Mouse (Mus musculus): ENCODE measurements around the gene Kctd4.
"Not testable (repeated sequence)": the region's sequence is repeated elsewhere in the genome, so short reads cannot be mapped to it uniquely, and the experiment has no call there.

Gene Kctd4

DNA sequence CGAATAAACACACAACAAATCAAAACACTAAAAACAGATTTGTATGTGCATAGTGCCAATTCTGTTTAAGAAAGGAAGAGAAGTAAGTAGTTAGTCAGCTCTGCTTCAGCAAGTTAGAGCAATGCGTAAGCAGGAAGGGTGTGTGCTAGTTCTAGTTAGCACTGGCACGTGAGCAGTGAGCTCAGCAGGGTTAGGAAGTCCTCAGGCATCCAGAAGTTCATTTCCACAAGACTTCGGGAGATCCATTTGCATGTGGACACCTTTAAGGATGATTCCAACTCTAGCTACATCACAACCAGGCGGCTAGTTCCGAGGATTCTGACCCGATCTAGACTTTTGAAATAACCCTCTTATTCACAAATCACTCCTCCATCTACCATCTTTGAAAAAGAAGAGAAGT lies at the start of gene Kctd4:
Gene Kctd4 (plus strand): TSS at position 244 of the 400 bp plus-strand sequence.
- DNase-seq (ENCODE audit: low read depth, low spot score): peak; percentile 56

DNA sequence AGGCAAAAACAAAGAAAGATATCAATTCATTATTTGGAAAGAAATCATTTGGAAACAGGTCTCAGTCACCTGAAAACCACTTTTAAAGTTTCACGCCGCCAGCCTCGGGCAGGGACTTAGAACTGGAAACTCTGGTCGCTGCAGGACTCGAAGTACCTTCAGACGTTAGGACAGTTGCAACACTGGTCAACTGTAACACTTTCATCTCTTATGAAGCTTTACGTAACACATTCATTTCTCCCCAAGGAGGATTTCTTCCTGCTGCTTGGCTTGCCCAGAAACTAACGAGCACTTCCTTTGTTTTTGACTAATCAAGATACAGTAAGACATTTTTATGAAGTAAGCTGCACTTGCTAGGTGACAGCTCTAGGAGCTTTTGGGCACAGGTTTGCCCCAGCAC lies 47.9 kb upstream of the Kctd4 start:
- DNase-seq (ENCODE audit: low read depth, low spot score): no peak

DNA sequence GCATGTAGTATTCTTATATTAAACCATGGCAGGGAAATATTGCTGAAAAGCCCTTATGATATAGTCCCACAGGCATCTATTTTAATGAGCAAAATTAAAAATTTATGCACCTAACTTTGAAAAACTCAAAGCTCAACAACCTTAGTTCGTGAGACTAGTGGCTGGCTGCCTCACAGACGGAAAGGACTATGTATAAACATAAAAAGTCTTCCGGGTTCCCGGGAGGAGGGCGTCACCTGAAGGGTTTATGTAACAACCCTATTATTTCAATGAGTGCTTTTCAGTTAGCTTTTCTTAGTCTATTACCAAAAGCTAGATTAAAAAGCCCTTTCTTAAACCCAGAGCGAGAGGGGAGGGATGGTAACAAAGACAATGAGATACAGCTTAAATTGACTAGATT lies 42.8 kb upstream of the Kctd4 start:
- DNase-seq (ENCODE audit: low read depth, low spot score): no peak

DNA sequence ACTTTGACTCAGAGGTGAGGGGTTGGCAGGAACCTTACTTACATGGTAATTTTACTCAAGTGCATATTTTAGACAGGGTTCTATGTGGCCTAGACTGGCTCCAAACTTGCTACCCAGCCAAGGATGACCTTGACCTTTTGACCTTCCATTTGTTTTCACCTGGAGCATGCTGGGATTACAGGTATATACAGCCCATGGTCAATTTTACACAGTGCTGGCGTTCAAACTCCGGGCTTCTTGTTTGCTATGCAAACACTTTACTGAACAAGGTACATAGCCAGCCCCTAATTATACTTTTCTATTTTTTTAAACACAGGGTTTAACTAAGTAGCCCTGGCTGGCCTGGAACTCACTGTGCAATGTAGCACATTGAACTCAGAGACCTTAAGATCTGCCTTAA lies 42.1 kb upstream of the Kctd4 start:
- DNase-seq (ENCODE audit: low read depth, low spot score): peak; percentile 4

GRCm38 (mm10) chr14:75923314-75924052 lies 31.3 kb upstream of the Kctd4 start:
- no peak for DNase-seq (ENCODE audit: low read depth, low spot score)

- DNase-seq (ENCODE audit: low read depth, low spot score): not testable (repeated sequence)
Observed at GRCm38 (mm10) chr14:75929713-75930112, 25.1 kb upstream of the Kctd4 start.

DNA sequence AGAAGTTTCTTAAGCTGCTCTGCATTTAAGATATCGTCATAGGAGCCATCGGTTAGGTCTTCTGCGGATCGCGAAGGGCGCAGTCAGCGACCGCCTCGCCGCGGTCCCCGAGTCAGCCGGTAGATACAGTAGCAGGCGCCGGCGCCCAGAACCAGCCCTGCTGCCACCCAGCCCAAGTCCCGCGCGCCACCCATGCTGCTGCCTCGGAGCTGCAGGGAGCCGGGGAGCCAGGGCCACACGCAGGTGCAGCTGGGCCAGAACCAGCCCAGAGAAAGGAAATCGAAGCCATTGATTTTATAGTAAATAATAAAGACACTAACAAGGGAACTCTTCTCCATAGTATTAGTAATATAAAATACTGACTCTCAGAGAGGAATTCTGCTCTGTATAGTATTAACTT lies 23.5 kb upstream of the Kctd4 start:
- DNase-seq (ENCODE audit: low read depth, low spot score): no peak

DNA sequence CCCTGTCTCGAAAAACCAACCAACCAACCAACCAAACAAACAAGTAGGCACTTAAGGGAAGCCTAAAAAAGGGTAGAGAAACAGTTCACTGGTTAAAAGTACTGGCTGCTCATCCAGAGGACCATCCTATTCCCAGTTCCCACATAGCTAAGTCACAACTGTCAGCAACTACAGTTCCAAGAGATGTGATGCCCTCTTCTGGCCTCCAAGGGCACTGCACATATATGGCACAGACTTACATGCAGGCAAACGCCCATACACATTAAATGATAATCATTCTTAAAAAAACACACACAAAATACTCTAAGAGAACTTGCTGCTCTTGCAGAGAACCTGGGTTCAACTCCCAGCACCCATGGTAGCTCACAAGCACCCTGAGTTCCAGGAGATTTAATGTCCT lies 20.4 kb upstream of the Kctd4 start:
- peak; percentile 44 for DNase-seq (ENCODE audit: low read depth, low spot score)

- no peak for DNase-seq (ENCODE audit: low read depth, low spot score)
Observed at GRCm38 (mm10) chr14:75937714-75938113, 17.1 kb upstream of the Kctd4 start.

DNA sequence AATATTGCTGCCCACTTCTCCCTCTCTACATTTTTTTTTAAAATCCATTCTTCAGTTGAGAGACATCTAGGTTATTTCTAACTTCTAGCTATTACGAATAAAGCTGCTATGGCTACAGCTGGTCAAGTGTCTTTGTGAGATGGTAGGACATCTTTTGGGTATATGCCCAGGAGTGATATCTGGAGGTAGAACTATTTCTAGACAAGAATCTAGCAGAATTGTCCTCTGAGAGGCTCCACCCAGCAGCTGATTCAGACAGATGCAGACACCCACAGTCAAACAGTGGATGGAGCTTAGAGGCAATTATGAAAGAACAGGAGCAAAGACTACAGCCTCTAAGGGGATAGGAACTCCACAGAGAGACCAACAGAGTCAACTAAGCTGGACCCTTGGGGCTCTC lies 13.3 kb upstream of the Kctd4 start:
- DNase-seq (ENCODE audit: low read depth, low spot score): no peak

DNA sequence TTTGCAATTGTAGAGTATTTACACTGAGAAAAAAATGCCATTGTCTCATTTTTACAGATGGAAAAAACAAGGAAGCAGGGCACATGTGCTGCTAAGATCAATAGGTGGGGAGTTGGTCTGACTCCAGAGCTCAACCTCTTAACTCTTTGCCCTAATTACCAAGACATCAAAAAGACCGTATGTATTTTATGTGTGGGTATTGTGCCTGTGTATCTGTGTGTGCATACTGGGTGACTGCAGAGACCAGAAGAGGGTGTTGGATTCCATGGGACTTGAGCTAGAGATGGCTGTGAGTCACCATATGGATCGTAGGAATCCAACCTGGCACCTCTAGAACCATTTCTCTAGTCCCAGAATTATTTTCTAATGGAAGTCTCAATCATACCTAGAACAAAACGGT lies 12.4 kb upstream of the Kctd4 start:
- DNase-seq (ENCODE audit: low read depth, low spot score): no peak

GRCm38 (mm10) chr14:75947674-75948073 lies 7.1 kb upstream of the Kctd4 start:
- no peak for DNase-seq (ENCODE audit: low read depth, low spot score)

DNA sequence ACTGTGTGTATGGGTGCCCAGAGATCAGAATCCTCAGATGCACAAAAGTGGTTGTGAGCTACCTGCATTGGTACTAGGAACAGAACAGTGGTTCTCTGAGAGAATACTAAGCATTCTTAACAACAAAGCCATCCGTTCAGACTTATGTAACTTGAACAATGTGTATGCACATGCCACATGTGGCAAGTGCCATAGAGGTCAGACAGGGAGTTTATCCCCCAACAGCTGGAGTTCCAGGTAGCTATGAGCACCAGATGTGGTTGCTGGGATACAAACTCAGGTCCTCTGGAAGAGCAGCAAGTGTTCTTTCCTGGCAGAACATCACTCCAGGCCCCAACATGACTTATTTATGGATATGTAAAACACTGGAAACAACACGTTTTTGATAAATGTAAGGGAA lies 1.8 kb upstream of the Kctd4 start:
- no peak for DNase-seq (ENCODE audit: low read depth, low spot score)

DNA sequence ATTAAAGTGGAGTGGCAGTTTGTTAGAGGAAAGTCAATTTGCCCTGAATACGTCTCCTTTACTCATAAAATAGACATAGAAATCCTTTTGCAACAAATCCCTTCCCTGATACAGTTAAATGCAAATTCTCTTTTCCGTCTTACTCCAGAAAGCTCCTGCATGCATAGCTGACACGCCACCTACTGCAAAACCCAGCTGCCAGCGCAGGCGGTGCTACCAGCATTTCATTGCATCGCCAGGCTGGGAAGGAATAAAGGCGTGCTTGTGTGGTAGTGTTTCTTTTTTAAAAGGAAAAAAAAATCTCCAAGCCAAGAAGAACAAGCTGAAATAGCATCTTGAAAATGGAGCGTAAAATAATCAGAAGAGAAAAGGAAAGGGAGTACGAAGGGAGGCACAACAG lies 7.4 kb downstream of the Kctd4 start:
- DNase-seq (ENCODE audit: low read depth, low spot score): no peak

GRCm38 (mm10) chr14:75963215-75963614 lies 8.4 kb downstream of the Kctd4 start:
- DNase-seq (ENCODE audit: low read depth, low spot score): no peak

DNA sequence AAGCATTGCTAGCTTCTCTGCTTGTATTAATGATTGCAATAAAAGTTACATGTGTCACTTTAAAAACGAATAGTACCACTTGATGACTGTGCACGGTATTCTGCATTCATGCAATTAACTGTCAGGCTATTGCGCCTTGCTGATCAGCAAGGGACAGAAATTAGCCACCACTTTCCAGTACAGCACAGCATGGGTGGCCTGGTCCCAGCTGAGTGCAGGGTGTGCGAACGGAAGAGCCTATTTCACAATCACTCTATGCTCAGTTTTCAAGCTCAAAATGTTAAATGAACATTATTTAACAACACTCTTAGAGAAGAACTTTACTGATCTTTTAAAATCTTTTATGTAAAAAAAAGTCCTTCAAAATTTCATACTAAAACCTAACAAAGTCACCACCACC lies 9.2 kb downstream of the Kctd4 start:
- DNase-seq (ENCODE audit: low read depth, low spot score): no peak

DNA sequence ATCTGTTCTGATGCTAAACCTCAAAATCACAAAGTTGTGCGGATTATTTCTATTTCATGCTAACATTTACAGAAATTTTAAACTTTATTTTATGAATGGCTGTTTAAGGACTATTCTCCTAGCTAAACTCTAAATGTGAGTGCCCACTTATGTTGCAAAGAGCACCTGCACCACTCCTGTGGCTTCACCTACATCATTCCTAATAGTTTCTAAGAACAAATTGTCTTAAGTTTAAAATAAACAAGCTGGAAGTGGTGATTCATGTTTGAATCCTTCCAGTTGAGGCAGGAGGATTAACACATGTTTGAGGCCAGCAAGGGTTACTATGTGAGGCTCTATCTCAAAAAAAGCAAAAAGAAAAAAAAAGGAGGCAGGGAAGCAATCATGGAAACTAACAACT lies 9.6 kb downstream of the Kctd4 start:
- DNase-seq (ENCODE audit: low read depth, low spot score): no peak

DNA sequence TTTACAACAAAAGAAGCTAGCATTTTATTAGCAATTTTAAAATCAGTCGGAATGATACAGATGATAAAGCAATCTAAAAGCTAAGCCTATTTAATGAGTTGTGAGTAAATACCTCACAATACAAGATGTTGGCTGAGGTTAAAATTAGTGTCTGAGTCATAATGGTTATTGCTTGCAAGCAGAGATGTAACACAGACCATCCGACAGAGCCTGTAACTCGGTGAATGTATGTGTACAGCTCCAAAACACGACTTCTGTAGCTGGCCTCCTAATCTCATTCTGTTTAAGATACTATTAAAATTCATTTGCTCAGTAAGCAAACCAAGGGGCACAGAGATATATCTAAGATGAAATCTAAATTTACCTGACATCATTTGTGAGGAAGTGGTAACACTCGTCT lies 12.5 kb downstream of the Kctd4 start:
- no peak for DNase-seq (ENCODE audit: low read depth, low spot score)

DNA sequence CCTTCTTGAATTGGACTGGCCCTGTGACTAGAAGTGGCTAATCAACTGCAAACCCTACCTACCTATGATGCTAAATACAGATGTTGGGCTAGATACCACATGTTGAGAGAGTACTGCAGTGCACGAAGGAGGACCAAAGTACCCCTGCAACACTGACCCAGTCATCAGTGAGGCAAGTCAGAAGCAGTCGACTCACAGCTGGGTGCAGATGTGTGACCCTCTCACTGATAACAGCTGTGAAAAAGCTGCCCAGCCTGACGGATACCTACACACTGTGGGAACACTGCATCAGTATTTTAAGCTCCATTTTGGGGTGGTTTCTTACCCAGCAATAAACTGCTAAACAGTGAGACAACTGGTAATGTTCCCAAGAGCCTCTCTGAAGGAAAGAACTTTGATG lies 21.3 kb downstream of the Kctd4 start:
- DNase-seq (ENCODE audit: low read depth, low spot score): no peak

- no peak for DNase-seq (ENCODE audit: low read depth, low spot score)
Observed at GRCm38 (mm10) chr14:75981231-75981630, 26.4 kb downstream of the Kctd4 start.

- DNase-seq (ENCODE audit: low read depth, low spot score): no peak
Observed at GRCm38 (mm10) chr14:75983891-75984290, 29.1 kb downstream of the Kctd4 start.

DNA sequence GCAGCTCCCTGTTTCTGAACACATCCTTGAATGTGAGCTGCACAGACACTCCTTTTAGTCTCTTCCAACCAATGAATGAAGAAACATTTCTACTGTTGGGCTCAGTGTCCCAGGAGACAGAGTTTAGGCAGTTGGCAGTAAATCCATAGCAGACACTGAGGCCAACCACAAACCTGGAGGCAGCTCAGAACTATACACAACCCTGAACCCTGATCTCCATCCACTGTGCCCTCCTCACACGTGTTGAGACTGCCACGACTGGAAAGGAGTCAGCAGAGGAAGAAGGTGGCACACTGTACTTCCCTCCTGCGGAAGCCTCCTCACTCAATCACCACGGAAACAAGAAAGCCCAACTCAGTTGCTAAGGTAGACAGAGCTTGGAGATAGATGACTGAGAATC lies 30.3 kb downstream of the Kctd4 start:
- DNase-seq (ENCODE audit: low read depth, low spot score): no peak

GRCm38 (mm10) chr14:75986878-75987483 lies 32.2 kb downstream of the Kctd4 start:
- DNase-seq (ENCODE audit: low read depth, low spot score): no peak

- no peak for DNase-seq (ENCODE audit: low read depth, low spot score)
Observed at GRCm38 (mm10) chr14:75989168-75989567, 34.4 kb downstream of the Kctd4 start.

Measured in ZHBTc4 (cell line).